Mouse (Mus musculus): Measurements from ENCODE around the gene Zfp362. TPM values are rescaled to one million over a fixed set of nuclear protein-coding genes. Genes with fewer than 3 reads are reported as not detected.

Gene Zfp362
- total RNA-seq, 2 experiments from 2014 or later: 26.9 to 28.1 TPM

DNA sequence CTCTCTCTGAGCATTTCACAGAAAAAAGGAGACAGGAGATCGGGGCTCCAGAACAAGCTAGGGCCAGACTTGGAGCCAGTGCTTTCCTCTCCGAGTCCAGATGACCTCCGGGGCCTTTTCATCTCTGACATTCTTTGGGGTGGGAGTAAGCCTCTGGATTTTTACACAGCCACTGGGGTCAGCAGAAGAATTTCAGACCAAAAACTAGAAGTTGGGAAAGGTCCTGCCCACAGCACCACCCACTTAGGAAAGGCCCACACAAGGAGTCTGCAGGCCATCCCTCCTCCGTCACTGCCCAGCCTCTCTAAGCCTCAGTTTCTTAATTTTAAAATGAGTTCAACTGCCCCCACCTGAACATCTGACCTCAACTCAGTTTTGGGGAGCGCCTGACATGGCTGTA, 2.3 kb downstream of the Zfp362 start:
- no peak for DNase-seq
- intact Hi-C loops (cut with DNase I): no loop called here

GRCm38 (mm10) chr4:128801675-128802465, 4.0 kb downstream of the Zfp362 start:
- intact Hi-C loops (cut with DNase I): no loop called here
- DNase-seq: no peak

DNA sequence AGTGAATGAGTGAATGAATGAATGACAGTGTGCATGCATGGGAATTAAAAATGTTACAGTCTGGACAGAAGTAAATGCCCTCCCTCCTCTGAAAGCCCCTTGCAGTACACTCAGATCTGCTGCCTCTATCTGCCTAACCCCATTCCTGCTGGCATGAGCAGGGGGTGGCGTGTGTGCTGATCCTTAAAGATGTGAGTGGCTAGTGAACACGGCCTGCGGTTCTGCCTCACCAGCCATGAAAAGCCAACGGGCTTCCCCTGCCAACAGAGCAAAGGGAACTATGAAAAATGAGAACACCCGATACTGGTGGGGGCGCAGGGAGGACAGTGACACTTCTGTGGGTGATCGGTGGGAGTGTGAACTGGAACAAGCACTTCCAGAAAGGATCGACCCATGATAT, 9.1 kb downstream of the Zfp362 start:
- intact Hi-C loops (cut with DNase I): no loop called here

DNA sequence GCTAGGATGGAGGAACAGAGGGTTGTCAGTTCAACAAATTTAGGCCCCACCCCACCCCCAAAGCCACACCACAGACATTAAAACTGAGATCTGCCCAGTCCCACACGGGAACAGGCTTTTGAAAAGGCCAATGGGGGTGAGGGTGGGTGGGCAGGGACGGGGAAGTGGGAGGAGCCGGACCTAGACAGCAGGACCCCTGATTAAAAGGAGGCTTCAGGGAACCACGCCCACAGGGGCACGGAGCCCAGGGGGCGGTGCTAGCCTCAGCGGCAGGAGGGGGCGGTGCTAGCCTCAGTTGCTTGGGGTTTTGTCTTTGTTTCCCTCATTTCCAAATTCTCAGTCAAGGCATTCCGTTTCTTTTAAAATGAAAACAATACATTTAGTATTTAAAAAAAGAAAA, 10.2 kb downstream of the Zfp362 start:
- intact Hi-C loops (cut with DNase I): no loop called here
- no peak for DNase-seq

More for the DNA sequence above, 9.1 kb downstream of the Zfp362 start:
- no peak for DNase-seq

- intact Hi-C loops (cut with DNase I): no loop called here
- DNase-seq: peak in 1 of 2 experiments; percentile 35
These were observed 11.6 kb downstream of the Zfp362 start for GRCm38 (mm10) chr4:128794198-128794597.

DNA sequence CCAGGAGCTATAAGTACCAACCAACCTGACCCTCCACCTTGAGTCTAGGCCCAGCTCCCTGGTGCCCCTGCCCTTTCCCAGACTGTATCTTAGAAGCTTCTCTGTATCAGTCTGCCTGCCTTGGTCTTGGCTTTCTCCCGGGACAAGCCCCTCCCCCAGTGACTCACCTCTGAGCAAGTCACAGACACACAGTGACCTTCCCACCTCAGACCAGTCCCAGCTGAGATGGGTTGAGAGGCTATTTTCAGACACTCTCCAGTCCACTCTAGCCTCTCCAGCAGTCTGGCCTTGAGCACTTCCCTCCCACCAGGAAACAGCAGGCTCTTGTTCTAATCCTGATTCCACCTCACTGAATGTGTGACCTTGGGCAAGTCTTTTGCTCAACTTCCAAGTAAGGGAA, 12.1 kb downstream of the Zfp362 start:
- peak; percentile 34 to 55 for DNase-seq
- intact Hi-C loops (cut with DNase I): no loop called here

DNA sequence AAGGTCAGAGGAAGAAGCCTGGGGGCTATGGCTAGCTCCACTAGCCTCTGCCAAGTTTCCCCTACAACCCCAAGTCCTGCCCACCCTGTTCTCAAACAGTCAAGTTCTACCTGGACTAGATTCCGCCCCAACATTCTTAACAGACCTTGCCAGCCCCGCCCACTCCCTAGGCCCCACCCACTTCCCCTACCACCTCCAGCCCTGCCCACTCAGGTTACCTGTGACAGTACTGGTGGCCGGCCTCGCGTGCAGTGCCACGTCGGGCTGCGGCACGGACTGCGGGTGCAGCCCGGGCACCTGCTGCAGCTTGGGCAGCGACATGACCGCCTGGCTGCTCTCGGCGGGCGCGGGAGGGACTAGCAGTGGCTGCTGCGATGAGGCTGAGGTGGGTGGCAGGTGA, 16.2 kb downstream of the Zfp362 start:
- no peak for DNase-seq
- intact Hi-C loops (cut with DNase I): no loop called here

- DNase-seq: no peak
- intact Hi-C loops (cut with DNase I): no loop called here
These were observed 17.7 kb downstream of the Zfp362 start for GRCm38 (mm10) chr4:128788108-128788507.

- no peak for DNase-seq
These were observed 18.6 kb downstream of the Zfp362 start for GRCm38 (mm10) chr4:128787023-128787939.

GRCm38 (mm10) chr4:128785921-128786654, 19.8 kb downstream of the Zfp362 start:
- intact Hi-C loops (cut with DNase I): no loop called here

More at GRCm38 (mm10) chr4:128787023-128787939, 18.6 kb downstream of the Zfp362 start:
- intact Hi-C loops (cut with DNase I): no loop called here

DNA sequence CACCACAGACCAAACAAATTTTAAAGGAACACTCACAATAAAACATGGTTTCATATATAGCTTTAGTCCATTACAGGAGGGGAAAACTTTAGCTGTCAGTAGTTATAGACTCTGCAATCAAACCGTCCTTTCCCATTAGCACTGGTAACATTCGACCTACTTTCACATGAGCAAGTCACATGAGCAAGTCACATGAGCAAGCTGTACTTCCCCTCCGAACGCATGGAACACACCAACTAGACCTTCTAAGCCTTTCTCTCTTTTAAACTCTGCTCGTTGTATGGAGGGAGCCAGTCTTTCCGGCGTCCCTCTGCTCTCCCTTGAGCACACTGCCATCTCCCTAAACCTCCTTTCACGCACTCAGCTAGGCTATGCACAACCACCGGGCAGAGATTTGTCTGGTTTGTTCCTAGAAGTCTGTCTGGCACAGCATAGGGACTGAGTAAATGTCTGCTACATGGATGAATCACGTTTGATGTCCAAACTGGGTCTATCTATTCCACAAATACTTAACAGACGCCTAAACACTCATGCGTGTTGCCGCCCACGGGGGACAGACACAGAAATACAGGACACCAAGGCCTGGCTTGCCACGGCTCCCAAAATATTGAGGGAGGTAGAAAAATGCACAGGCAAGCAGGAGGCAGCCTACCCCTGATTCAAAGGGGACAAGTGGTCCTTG, 20.8 kb downstream of the Zfp362 start:
- intact Hi-C loops (cut with DNase I): no loop called here
- DNase-seq: no peak

More at GRCm38 (mm10) chr4:128785921-128786654, 19.8 kb downstream of the Zfp362 start:
- no peak for DNase-seq

DNA sequence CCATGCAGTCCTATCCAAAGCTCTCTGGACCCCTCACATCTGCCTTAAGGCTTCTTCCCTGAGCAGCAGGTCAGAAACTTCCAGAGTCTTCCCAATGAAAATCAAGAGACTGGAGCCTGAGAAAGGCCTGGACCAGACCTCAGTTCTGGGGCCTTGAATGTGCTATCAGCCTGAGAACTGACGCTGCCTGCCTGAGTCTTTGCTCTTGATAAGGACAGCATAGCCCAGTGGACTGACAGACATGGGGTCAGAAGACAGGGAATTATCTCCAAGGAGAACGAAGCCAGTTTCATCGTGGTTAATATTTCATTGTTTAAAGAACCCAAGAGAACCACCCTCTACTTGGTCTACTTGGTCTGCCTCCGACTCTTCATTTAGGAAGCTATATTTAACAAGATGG, 23.2 kb downstream of the Zfp362 start:
- intact Hi-C loops (cut with DNase I): no loop called here
- DNase-seq: no peak

GRCm38 (mm10) chr4:128782037-128782436, 23.8 kb downstream of the Zfp362 start:
- intact Hi-C loops (cut with DNase I): no loop called here
- DNase-seq: no peak

GRCm38 (mm10) chr4:128777593-128777992, 28.3 kb downstream of the Zfp362 start:
- intact Hi-C loops (cut with DNase I): loop anchor here (5.0 kb wide), 2 partner anchors 50 to 165 kb away; partner anchors contain the start of gene Zscan20
- no peak for DNase-seq

GRCm38 (mm10) chr4:128776568-128777289, 29.1 kb downstream of the Zfp362 start:
- DNase-seq: peak; percentile 80 to 89
- intact Hi-C loops (cut with DNase I): loop anchor here (1.0 to 5.0 kb wide), 4 partner anchors 49 to 164 kb away; partner anchors contain the start of gene Zscan20

DNA sequence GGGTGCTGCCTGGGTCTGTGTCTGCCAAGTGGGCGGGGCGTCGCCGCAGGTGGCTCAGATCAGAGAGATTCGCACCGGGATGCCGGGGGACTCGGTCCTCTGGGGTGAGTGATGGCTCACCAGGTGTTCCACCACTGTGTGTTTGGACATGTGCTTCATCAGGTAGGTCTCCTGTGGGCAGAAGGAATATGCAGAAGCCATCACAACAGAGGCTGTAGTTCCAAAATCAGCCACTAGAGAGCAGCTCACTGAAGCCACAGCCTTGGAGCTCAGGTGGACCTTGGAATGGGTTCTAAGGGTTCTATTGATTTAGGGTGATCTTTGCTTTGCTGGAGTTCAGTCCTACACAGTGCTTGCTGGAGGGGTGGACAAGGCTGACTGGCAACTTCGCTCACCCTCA, 31.4 kb downstream of the Zfp362 start:
- peak; percentile 34 to 70 for DNase-seq
- intact Hi-C loops (cut with DNase I): no loop called here

GRCm38 (mm10) chr4:128773820-128774219, 32.0 kb downstream of the Zfp362 start:
- intact Hi-C loops (cut with DNase I): no loop called here
- no peak for DNase-seq

DNA sequence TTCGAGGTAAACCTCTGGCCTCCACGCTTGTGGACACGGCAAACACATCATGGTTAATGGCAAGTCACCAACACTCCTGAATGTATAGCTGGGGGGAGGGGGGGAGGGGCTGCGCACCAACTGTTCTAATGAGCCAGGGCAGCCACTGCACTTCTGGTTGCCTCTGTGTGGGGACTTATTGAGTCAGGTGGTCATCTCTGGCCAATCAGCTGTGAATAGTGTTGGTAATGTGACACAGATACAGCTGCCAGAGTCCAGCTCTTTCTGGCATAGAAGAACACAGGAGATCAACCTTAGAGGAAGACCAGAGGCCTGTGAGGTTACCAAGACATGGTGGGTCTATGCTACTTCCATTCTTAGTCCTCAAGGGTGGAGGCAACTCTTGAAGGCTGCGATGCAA, 35.1 kb downstream of the Zfp362 start:
- intact Hi-C loops (cut with DNase I): no loop called here
- DNase-seq: no peak

GRCm38 (mm10) chr4:128769569-128770355, 36.1 kb downstream of the Zfp362 start:
- DNase-seq: no peak
- intact Hi-C loops (cut with DNase I): no loop called here

Data from heart, postnatal 10 days (tissue).